Mouse (Mus musculus): ENCODE measurements around the gene Pomc. TPM values are rescaled to one million over a fixed set of nuclear protein-coding genes. Genes with fewer than 3 reads are reported as not detected.
"Not testable (repeated sequence)": the region's sequence is repeated elsewhere in the genome, so short reads cannot be mapped to it uniquely, and the experiment has no call there.

The Pomc gene
- polyA plus RNA-seq, 1 experiment, result not detected

GRCm38 (mm10) chr12:3947503-3947902 is 7.2 kb upstream of the Pomc start:
- no peak for TF ChIP-seq CTCF (IDR thresholded peaks at IDR 0.05; ENCODE audit: control insufficient read depth, insufficient read depth, low read length)
- no peaks in the 10 kb centered on the region for H3K4me1 ChIP-seq (ENCODE audit: control insufficient read depth, insufficient read depth, low read length)
- H3K27ac ChIP-seq (ENCODE audit: control insufficient read depth, insufficient read depth, low read depth, low read length, poor library complexity), result no peak overlapping the region
- WGBS, result 68% methylated on average over 6 of the region's 6 CpGs
- H3K4me3 ChIP-seq (replicated peaks; ENCODE audit: control insufficient read depth, low read depth, low read length), result no peak overlapping the region

GRCm38 (mm10) chr12:3955371-3955770 is 620 bp downstream of the Pomc start:
- no peak for TF ChIP-seq POLR2A (IDR thresholded peaks at IDR 0.05; ENCODE audit: borderline replicate concordance, control insufficient read depth, low read depth, low read length)
- no peak for TF ChIP-seq CTCF (IDR thresholded peaks at IDR 0.05; ENCODE audit: control insufficient read depth, insufficient read depth, low read length)
- WGBS, result 32% methylated on average over 10 of the region's 10 CpGs
- H3K4me3 ChIP-seq (replicated peaks; ENCODE audit: control insufficient read depth, low read depth, low read length), result no peak overlapping the region
- H3K4me1 ChIP-seq (ENCODE audit: control insufficient read depth, insufficient read depth, low read length), result no peaks in the 10 kb centered on the region; the same call in 1 of the 2 replicates
- no peak overlapping the region for H3K27ac ChIP-seq (ENCODE audit: control insufficient read depth, insufficient read depth, low read depth, low read length, poor library complexity)

GRCm38 (mm10) chr12:3956351-3956750 is 1.6 kb downstream of the Pomc start:
- H3K27ac ChIP-seq (ENCODE audit: control insufficient read depth, insufficient read depth, low read depth, low read length, poor library complexity), result no peak overlapping the region
- H3K4me1 ChIP-seq (ENCODE audit: control insufficient read depth, insufficient read depth, low read length), result no peaks in the 10 kb centered on the region; the same call in 1 of the 2 replicates
- 13% methylated on average over 3 of the region's 3 CpGs for WGBS
- no peak for TF ChIP-seq CTCF (IDR thresholded peaks at IDR 0.05; ENCODE audit: control insufficient read depth, insufficient read depth, low read length)
- no peak for TF ChIP-seq POLR2A (IDR thresholded peaks at IDR 0.05; ENCODE audit: borderline replicate concordance, control insufficient read depth, low read depth, low read length)
- no peak overlapping the region for H3K4me3 ChIP-seq (replicated peaks; ENCODE audit: control insufficient read depth, low read depth, low read length)

GRCm38 (mm10) chr12:3959791-3960543 is 5.2 kb downstream of the Pomc start:
- TF ChIP-seq POLR2A (IDR thresholded peaks at IDR 0.05; ENCODE audit: borderline replicate concordance, control insufficient read depth, low read depth, low read length) (peak; percentile 85), CTCF (IDR thresholded peaks at IDR 0.05; ENCODE audit: control insufficient read depth, insufficient read depth, low read length) (no peak)
- Histone ChIP-seq H3K4me1 (ENCODE audit: control insufficient read depth, insufficient read depth, low read length) (no peaks in the 10 kb centered on the region; the same call in 1 of the 2 replicates), H3K4me3 (replicated peaks; ENCODE audit: control insufficient read depth, low read depth, low read length) (peak overlapping the region; percentile 61), H3K27ac (ENCODE audit: control insufficient read depth, insufficient read depth, low read depth, low read length, poor library complexity) (no peak overlapping the region)
- WGBS, result 4% methylated on average over 53 of the region's 53 CpGs

DNA sequence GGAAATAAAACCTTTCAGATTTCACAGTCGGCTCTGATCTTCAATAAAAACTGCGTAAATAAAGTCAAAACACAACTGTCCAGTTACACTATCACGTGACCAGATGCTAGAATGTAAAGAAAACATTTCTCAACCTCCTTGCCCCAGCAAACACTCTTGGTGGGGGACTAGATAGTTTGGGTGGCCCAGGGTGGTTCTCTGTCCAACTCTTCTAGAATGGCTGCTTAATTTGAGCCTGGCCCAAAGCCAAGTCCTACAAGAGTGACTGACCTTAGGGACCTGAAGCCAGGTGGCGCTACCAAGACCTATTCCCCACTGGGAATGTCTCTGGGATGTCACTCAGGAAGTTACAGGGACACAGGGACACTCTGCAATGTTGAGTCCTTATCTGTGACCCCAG is 5.8 kb downstream of the Pomc start:
- Histone ChIP-seq H3K27ac (ENCODE audit: control insufficient read depth, insufficient read depth, low read depth, low read length, poor library complexity) (no peak overlapping the region), H3K4me3 (replicated peaks; ENCODE audit: control insufficient read depth, low read depth, low read length) (no peak overlapping the region), H3K4me1 (ENCODE audit: control insufficient read depth, insufficient read depth, low read length) (no peaks in the 10 kb centered on the region; the same call in 1 of the 2 replicates)
- 70% methylated on average over 4 of the region's 4 CpGs for WGBS
- TF ChIP-seq CTCF (IDR thresholded peaks at IDR 0.05; ENCODE audit: control insufficient read depth, insufficient read depth, low read length) (no peak), POLR2A (IDR thresholded peaks at IDR 0.05; ENCODE audit: borderline replicate concordance, control insufficient read depth, low read depth, low read length) (no peak)

GRCm38 (mm10) chr12:3967196-3967595 is 12.4 kb downstream of the Pomc start:
- H3K27ac ChIP-seq (ENCODE audit: control insufficient read depth, insufficient read depth, low read depth, low read length, poor library complexity), result no peak overlapping the region
- TF ChIP-seq POLR2A (IDR thresholded peaks at IDR 0.05; ENCODE audit: borderline replicate concordance, control insufficient read depth, low read depth, low read length) (no peak), CTCF (IDR thresholded peaks at IDR 0.05; ENCODE audit: control insufficient read depth, insufficient read depth, low read length) (no peak)
- H3K4me3 ChIP-seq (replicated peaks; ENCODE audit: control insufficient read depth, low read depth, low read length), result no peak overlapping the region
- H3K4me1 ChIP-seq (ENCODE audit: control insufficient read depth, insufficient read depth, low read length), result no peaks in the 10 kb centered on the region
- 88% methylated on average over 4 of the region's 4 CpGs for WGBS

DNA sequence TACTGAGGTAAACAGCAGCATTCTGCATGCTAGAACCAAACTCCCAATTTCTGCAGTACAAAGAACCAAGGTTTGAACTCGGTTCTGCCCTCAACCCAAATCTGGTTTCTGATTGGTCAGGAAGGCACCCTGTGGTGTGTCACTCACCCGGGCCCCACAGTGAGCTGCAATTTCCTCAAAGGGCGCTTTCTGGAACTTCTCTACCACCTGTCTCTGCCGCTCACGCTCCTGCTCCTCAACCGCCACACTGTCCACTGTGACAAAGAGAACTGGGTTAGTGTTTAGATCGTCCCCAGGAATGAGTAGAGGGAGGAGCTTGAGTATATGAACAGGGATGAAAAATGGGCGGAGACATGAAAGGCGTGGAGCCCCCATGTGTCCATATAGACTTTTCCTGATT is 13.6 kb downstream of the Pomc start:
- TF ChIP-seq POLR2A (IDR thresholded peaks at IDR 0.05; ENCODE audit: borderline replicate concordance, control insufficient read depth, low read depth, low read length) (no peak), CTCF (IDR thresholded peaks at IDR 0.05; ENCODE audit: control insufficient read depth, insufficient read depth, low read length) (no peak)
- Histone ChIP-seq H3K27ac (ENCODE audit: control insufficient read depth, insufficient read depth, low read depth, low read length, poor library complexity) (no peak overlapping the region), H3K4me3 (replicated peaks; ENCODE audit: control insufficient read depth, low read depth, low read length) (no peak overlapping the region), H3K4me1 (ENCODE audit: control insufficient read depth, insufficient read depth, low read length) (no peaks in the 10 kb centered on the region)
- WGBS, result 51% methylated on average over 9 of the region's 9 CpGs

- H3K4me3 ChIP-seq (replicated peaks; ENCODE audit: control insufficient read depth, low read depth, low read length); H3K27ac ChIP-seq (ENCODE audit: control insufficient read depth, insufficient read depth, low read depth, low read length, poor library complexity); H3K4me1 ChIP-seq (ENCODE audit: control insufficient read depth, insufficient read depth, low read length): not testable (repeated sequence)
- WGBS, result 90% methylated on average over 6 of the region's 6 CpGs
These were observed 18.4 kb downstream of the Pomc start for GRCm38 (mm10) chr12:3973169-3973568.

- Histone ChIP-seq H3K27ac (ENCODE audit: control insufficient read depth, insufficient read depth, low read depth, low read length, poor library complexity) (no peak overlapping the region), H3K4me1 (ENCODE audit: control insufficient read depth, insufficient read depth, low read length) (no peaks in the 10 kb centered on the region; the same call in 1 of the 2 replicates), H3K4me3 (replicated peaks; ENCODE audit: control insufficient read depth, low read depth, low read length) (peak overlapping the region; percentile 59)
- WGBS, result 76% methylated on average over 1 of the region's 1 CpGs
- TF ChIP-seq CTCF (IDR thresholded peaks at IDR 0.05; ENCODE audit: control insufficient read depth, insufficient read depth, low read length) (no peak), POLR2A (IDR thresholded peaks at IDR 0.05; ENCODE audit: borderline replicate concordance, control insufficient read depth, low read depth, low read length) (no peak)
These were observed 26.2 kb downstream of the Pomc start for GRCm38 (mm10) chr12:3980991-3981349.

Data from bone marrow, adult 2 months (tissue).